Mouse (Mus musculus) brain, adult 2 months (tissue): ENCODE measurements around the gene Mmadhc.

Experiments
- DNase-seq: peaks from one replicate; pipeline ENCODE4 v3.0.0; 2011; ENCODE audit warnings: low read depth, low spot score

Mmadhc gene

GRCm38 (mm10) chr2:50265215-50265785 is 31.3 kb downstream of the Mmadhc start:
- no peak for DNase-seq

DNA sequence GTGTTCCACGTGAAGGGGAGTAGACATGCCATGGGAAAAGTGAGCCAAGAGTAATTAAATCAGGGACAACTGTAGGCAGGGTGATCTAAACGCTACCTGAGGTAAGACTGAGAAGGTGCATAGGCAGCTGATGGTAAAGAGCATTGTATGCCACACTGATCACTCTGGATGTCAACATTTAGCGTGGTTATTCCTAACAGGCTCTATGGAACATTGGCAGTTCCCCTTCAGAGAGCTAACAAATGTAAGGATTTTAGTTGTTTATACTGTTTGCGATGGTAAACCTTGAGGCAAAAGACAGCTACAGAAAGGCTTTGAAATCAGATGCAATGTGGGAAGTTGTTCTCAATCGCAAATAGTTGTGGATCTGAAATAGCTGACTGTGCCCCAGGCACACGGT is 32.5 kb downstream of the Mmadhc start:
- DNase-seq: no peak

- no peak for DNase-seq
Observed at GRCm38 (mm10) chr2:50254955-50255354, 41.6 kb downstream of the Mmadhc start.

DNA sequence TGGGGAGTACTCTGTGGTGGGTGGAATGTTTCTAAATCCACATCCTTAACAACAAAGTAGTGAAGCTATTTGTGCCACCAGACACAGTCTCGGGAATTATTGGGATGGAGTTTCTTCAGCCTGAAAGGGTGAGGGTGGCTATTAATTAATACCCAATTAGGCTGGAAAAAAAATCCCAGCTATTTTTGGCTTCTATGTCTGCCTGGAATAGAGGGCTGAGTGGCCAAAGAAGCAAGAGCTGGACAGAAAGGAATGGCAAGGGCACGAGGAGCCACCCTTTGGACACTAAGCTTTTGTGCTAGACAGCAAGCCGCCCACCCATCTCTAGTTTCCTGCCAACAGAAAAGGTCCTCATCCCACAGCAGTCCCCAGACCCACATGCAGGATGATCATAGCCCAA is 48.0 kb downstream of the Mmadhc start:
- DNase-seq: no peak

DNA sequence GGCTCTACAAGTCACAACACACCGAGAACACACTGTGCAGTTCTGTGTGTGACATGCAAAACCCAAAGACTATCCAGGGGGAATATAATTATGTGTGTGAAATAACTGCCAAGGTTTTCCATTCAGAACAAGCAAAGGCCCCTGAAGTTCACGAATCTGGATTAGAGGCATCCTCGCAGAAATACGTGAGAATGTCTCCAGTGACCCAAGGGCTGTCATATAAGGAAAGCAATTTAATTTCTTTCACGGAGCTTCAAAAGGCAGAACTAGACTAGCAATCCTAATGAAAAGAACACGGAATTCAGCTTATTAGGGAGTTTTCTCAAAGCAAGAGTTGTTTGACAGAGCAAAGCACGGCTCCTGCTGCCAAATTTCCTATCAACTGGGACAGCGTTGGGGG is 63.1 kb downstream of the Mmadhc start:
- no peak for DNase-seq
